Mouse (Mus musculus) embryonic fibroblast, embryonic 13.5 days (primary cell): ENCODE results near the gene Eva1c. TPM values are rescaled to one million over a fixed set of nuclear protein-coding genes. Genes with fewer than 3 reads are reported as not detected.

Source experiments
- H3K27ac ChIP-seq: 2 replicates; pipeline ENCODE4 v1.5.1; 2012; ENCODE audit warnings: low read length, control low read depth, inconsistent platforms; ENCODE audit not compliant: insufficient read depth
- H3K4me1 ChIP-seq: 2 replicates; pipeline ENCODE4 v1.6.1; 2011; ENCODE audit warnings: low read length; ENCODE audit not compliant: control insufficient read depth, insufficient read depth
- H3K4me3 ChIP-seq: 2 replicates; pipeline ENCODE4 v1.5.1; 2011; ENCODE audit warnings: mild to moderate bottlenecking, control low read depth, low read length; ENCODE audit not compliant: insufficient read depth
- CTCF ChIP-seq: IDR thresholded peaks from 2 replicates; pipeline ENCODE4 v1.5.1; 2011; ENCODE audit warnings: mild to moderate bottlenecking, control low read depth, low read length, moderate library complexity, borderline replicate concordance; ENCODE audit not compliant: insufficient read depth
- POLR2A ChIP-seq: IDR thresholded peaks from 2 replicates; pipeline ENCODE4 v1.6.1; 2011; ENCODE audit warnings: low read depth, mild to moderate bottlenecking, control low read depth, low read length, moderate library complexity
- polyA plus RNA-seq: library from polyadenylated mRNA; stranded (reverse); fragments of >200 nt; gene quantifications from 2 replicates; pipeline ENCODE4 v1.2.4, GENCODE M21; 2011; ENCODE audit warnings: low read depth; ENCODE audit not compliant: missing spikeins, insufficient read length

Eva1c gene
- polyA plus RNA-seq, 1 experiment = 2.0 TPM

- Histone ChIP-seq H3K4me1 (no peaks in the 10 kb centered on the region), H3K27ac (no peak overlapping the region), H3K4me3 (no peak overlapping the region)
- TF ChIP-seq CTCF (no peak), POLR2A (no peak)
Observed at GRCm38 (mm10) chr16:90826041-90826440, 478 bp upstream of the Eva1c start.

DNA sequence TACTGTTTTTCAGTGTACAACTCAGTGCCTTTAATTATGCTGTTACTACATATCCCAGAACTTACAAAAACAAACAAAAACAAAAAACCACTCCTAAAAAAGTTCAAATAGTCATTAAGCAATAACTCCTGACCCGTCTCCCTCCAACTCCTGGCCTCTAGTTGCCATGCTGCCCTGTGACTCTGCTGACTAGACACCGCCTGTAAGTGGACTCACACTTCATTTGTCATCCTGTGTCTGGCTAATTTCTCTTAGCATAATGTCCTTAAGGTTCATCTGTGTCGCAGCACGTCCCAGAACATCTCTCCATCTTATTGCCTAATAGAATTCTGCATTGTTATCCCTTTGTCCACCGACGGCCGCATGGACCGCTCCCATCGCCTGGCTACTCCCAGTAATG is 979 bp downstream of the Eva1c start:
- TF ChIP-seq CTCF = no peak
- TF ChIP-seq POLR2A = no peak
- no peak overlapping the region for H3K27ac ChIP-seq

DNA sequence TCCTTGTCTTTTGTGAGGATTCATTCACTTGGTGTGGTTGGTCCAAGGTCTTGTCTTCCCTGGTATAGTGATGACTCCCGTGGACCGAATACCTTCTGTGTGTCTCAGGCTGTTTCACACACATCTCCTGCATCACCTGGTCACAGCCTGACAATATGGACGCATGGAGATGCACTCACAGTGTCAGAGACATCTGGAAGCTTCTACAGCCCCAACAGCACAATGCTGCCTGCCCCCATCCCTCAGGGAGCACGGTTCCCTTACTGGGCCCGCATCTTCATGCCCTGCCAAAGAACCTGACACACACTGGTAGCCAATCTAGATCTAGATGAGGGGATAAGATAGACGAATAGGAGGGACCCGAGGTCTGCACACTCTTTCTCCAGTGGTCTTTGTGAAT is 2.6 kb downstream of the Eva1c start:
- TF ChIP-seq POLR2A (no peak), CTCF (no peak)
- Histone ChIP-seq H3K4me1 (no peaks in the 10 kb centered on the region), H3K4me3 (no peak overlapping the region), H3K27ac (no peak overlapping the region)

More for the DNA sequence above, 979 bp downstream of the Eva1c start:
- no peaks in the 10 kb centered on the region for H3K4me1 ChIP-seq
- no peak overlapping the region for H3K4me3 ChIP-seq

GRCm38 (mm10) chr16:90829894-90830685 is 3.6 kb downstream of the Eva1c start:
- H3K4me1 ChIP-seq = no peaks in the 10 kb centered on the region
- peak overlapping the region; percentile 45 for H3K4me3 ChIP-seq
- H3K27ac ChIP-seq = no peak overlapping the region
- TF ChIP-seq POLR2A (peak; percentile 11; the same call in 1 of the 2 replicates), CTCF (peak; percentile 36; the same call in 1 of the 2 replicates)

DNA sequence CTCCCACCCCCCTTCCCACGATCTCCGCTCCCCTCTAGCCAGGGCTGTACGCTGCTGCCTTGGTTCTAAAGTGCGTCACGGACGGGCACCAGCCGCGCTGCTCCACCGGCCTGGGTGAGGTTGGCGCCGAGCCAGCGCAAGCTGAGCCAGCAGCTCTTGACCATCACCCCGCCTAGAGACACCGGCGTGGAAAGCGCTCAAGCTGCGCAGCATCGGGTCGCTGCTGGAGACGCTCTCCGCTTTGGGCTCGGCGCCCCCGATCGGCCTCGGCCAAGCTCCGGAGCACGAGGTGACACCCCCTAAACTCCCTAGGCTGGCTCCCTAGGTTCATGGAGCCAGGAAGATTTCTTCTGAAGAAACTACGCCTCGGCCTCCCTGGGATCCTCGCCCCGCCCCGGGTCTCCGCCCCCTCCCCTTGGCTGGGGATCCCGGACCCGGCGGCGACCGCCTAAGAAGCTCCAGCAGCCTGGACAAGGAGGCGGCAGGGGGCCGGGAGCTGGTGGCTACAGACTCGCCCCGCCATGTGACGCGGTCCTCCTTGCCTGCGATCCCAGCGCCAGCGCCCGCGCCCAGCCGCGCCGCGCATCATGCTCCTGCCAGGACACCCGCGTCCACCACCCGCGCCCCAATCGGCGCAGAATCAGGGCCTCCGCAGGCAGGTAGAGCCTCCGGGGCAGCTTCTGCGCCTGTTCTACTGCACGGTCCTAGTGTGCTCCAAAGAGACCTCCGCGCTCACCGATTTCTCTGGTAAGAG is 4.3 kb downstream of the Eva1c start:
- Histone ChIP-seq H3K27ac (no peak overlapping the region), H3K4me3 (peak overlapping the region; percentile 45), H3K4me1 (no peaks in the 10 kb centered on the region)
- TF ChIP-seq CTCF (no peak), POLR2A (no peak)

DNA sequence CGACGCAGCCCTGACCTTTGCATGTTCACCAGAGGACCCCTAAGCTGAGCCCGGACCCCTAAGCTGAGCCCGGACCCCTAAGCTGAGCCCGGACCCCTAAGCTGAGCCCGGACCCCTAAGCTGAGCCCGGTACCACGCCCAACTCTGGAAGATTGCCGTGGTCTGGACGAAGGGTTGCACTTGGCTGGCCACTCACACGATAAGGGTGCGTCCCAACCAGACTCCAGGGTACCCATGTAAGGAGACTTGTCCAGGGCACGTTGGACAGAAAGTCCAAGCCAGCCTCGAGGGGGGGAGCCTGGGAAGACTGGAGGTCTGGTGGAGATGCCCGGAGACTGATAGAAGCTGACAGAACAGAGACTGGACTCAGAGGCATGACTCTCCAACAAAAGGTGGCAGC is 5.2 kb downstream of the Eva1c start:
- TF ChIP-seq POLR2A = no peak
- TF ChIP-seq CTCF = no peak
- peak overlapping the region; percentile 45 for H3K4me3 ChIP-seq
- no peaks in the 10 kb centered on the region for H3K4me1 ChIP-seq
- no peak overlapping the region for H3K27ac ChIP-seq

DNA sequence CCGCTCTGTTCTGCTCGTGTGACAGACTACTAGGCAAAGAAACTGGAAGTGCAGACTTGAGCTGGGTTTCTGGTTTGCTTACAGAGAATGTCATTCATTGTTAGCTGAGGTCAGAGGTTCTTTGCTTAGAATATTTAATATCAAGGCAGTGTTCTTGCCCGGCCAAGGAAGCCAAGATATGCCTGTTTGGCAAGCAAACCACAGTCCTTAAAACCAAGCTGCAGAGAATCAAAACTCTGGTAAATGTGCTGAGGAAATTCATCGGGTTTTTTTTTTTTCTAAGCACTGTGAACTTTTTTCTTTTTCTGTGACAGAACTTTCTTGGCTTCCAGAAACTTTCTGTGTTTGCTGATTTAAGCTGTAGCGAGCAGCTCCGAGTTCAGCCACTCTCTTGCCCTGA is 6.0 kb downstream of the Eva1c start:
- H3K4me1 ChIP-seq = no peaks in the 10 kb centered on the region
- TF ChIP-seq POLR2A (no peak), CTCF (no peak)
- H3K27ac ChIP-seq = no peak overlapping the region
- H3K4me3 ChIP-seq = 0 out of 2 replicates have a peak overlapping the region, but pooled peaks have one; percentile 45

DNA sequence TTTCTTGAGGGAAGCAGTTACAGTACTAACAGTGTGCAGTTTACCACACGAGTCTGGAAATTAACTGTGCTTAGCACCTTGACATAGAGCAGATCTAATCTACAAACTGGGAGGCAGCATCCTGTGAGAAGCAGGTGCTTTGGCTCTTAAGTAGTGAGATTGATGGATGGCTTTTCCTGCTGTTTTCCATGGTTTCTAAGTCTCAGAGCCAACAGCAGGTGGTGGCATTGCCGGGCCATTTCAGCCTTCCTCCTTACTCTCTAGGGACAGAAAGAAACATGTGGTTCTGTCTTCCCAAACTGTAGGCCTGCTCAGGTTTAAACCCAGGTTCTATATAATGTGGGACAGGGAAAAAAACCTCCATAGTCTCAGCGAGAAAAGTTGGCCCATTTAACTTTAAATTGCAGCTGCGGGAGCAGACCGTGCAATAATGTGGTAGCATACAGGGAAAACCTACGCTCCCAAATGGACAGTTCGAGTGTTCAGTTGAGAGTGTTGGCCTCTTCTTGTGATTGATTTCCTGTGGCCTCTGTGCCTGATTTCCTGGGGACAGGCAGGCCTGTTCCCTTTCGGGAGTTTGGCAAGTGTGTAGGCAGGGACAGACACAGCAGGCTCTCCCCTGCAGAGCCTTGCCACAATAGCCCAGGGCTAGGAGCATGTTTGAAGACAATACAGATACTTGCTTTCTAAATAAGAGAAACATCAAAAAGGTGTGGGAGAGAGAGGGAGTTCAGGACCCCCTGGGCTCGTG is 6.7 kb downstream of the Eva1c start:
- TF ChIP-seq POLR2A = no peak
- no peak for TF ChIP-seq CTCF
- Histone ChIP-seq H3K4me1 (no peaks in the 10 kb centered on the region), H3K27ac (no peak overlapping the region), H3K4me3 (no peak overlapping the region)

GRCm38 (mm10) chr16:90837431-90837830 is 10.9 kb downstream of the Eva1c start:
- H3K4me1 ChIP-seq = no peaks in the 10 kb centered on the region
- H3K4me3 ChIP-seq = no peak overlapping the region
- no peak overlapping the region for H3K27ac ChIP-seq
- no peak for TF ChIP-seq CTCF
- no peak for TF ChIP-seq POLR2A
